Mouse (Mus musculus): ENCODE results near the gene Vwa3b.

DNA sequence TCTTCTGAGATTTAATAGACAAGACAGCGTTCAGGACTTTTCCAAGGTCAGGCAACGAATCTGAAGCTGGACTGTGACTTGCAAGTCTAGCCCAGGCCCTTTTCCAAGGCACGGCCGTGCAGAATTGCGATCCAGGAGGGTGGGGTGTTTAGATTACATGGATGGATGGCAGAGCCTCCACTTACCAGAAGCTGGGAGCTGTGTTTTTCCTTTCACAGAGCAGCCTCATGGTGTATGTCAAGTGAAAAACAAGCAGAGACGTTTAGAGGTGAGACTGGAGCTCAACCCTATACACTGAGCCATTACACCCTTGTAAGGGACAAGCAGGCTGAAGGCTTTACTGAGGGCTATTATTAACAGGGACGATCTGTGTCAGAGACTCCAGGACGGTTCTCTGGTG lies 21.9 kb upstream of the Vwa3b start:
- TF ChIP-seq CTCF (IDR thresholded peaks at IDR 0.05; ENCODE audit: low read depth, low read length) = no peak
- TF ChIP-seq POLR2A (IDR thresholded peaks at IDR 0.05; ENCODE audit: extremely low read depth, insufficient read depth, low read length) = no peak

All from liver, adult 2 months (tissue).